Mouse (Mus musculus): Measurements from ENCODE around the gene Ppp1r3a.

GRCm38 (mm10) chr6:14736017-14736416, 19.1 kb downstream of the Ppp1r3a start:
- TF ChIP-seq USF1 (IDR thresholded peaks at IDR 0.05; ENCODE audit: low read depth) (no peak), CTCF (IDR thresholded peaks at IDR 0.05; ENCODE audit: control insufficient read depth, insufficient read depth, insufficient read length) (no peak), MYOG (IDR thresholded peaks at IDR 0.05; ENCODE audit: control insufficient read depth, extremely low read depth, insufficient read length) (no peak), CEBPB (IDR thresholded peaks at IDR 0.05; ENCODE audit: low read depth) (no peak), FOSL1 (IDR thresholded peaks at IDR 0.05; ENCODE audit: insufficient read depth, low read length, poor library complexity, severe bottlenecking) (no peak), MAX (IDR thresholded peaks at IDR 0.05) (no peak), MYOD1 (IDR thresholded peaks at IDR 0.05; ENCODE audit: control insufficient read depth, insufficient read length, low read depth) (no peak)
